Mouse (Mus musculus) forebrain, postnatal 0 days (tissue): ENCODE results near the gene Gm19402. TPM values are rescaled to one million over a fixed set of nuclear protein-coding genes. Genes with fewer than 3 reads are reported as not detected.
"Not testable (repeated sequence)": the region's sequence is repeated elsewhere in the genome, so short reads cannot be mapped to it uniquely, and the experiment has no call there.

Source experiments
- ATAC-seq: fragments of 200-750 bp; cut with Nextera tagmentation; 2 replicates; pipeline ENCODE4 v1.8.0; 2017; ENCODE audit warnings: mild to moderate bottlenecking, moderate library complexity
- DNase-seq: peaks from one replicate; pipeline ENCODE4 v3.0.0-alpha.2; 2015
- H3K27ac ChIP-seq: fragments of 300-500 bp; sonication (generic); 2 replicates; pipeline ENCODE4 v1.5.1; 2014; ENCODE audit warnings: low read depth, mild to moderate bottlenecking, antibody characterized with exemption, low read length, moderate library complexity, mixed read lengths
- H3K27me3 ChIP-seq: fragments of 300-500 bp; sonication (generic); 2 replicates; pipeline ENCODE4 v1.6.1; 2014; ENCODE audit warnings: mild to moderate bottlenecking, low read length, mixed read lengths; ENCODE audit not compliant: insufficient read depth
- H3K36me3 ChIP-seq: fragments of 300-500 bp; sonication (generic); 2 replicates; pipeline ENCODE4 v1.6.1; 2014; ENCODE audit warnings: mild to moderate bottlenecking, moderate library complexity; ENCODE audit not compliant: insufficient read depth
- H3K4me1 ChIP-seq: fragments of 300-500 bp; sonication (generic); 2 replicates; pipeline ENCODE4 v1.6.1; 2014; ENCODE audit warnings: antibody characterized with exemption; ENCODE audit not compliant: insufficient read depth
- H3K4me2 ChIP-seq: fragments of 300-500 bp; sonication (generic); 2 replicates; pipeline ENCODE4 v1.6.1; 2014; ENCODE audit warnings: low read depth, mild to moderate bottlenecking, moderate library complexity
- H3K4me3 ChIP-seq: fragments of 300-500 bp; sonication (generic); 2 replicates; pipeline ENCODE4 v1.5.1; 2014; ENCODE audit warnings: low read depth, low read length, mixed read lengths
- H3K9ac ChIP-seq: fragments of 300-500 bp; sonication (generic); 2 replicates; pipeline ENCODE4 v1.6.1; 2014; ENCODE audit warnings: mild to moderate bottlenecking
- H3K9me3 ChIP-seq: fragments of 300-500 bp; sonication (generic); 2 replicates; pipeline ENCODE4 v1.6.1; 2016; ENCODE audit warnings: low read length
- CTCF ChIP-seq: sonication (generic); IDR thresholded peaks from 2 replicates; pipeline ENCODE4 v1.5.1; 2016; ENCODE audit warnings: antibody characterized with exemption, control low read depth, low read depth
- WGBS: fragments of 180-500 bp; shearing (Covaris S2); extraction: QIAGEN DNeasy Blood & Tissue Kit; methylation state at CpG from one replicate; pipeline ENCODE4 v1.1.7; 2014; 5-methylcytosine and 5-hydroxymethylcytosine counted together
- polyA plus RNA-seq: library from polyadenylated mRNA; unstranded; fragments of >200 nt; fragmentation: Nextera tagmentation; extraction: Ambion mirVana; gene quantifications from 2 replicates; pipeline ENCODE4 v1.2.1, GENCODE M21; 2015
- total RNA-seq: library from RNA; depleted of rRNA; stranded (reverse); fragments of >200 nt; gene quantifications from 2 replicates; pipeline ENCODE4 v1.2.3, GENCODE M21; 2014; rRNA removed

The Gm19402 gene
- not detected in 2 replicates for total RNA-seq
- not detected in 2 replicates for polyA plus RNA-seq

DNA sequence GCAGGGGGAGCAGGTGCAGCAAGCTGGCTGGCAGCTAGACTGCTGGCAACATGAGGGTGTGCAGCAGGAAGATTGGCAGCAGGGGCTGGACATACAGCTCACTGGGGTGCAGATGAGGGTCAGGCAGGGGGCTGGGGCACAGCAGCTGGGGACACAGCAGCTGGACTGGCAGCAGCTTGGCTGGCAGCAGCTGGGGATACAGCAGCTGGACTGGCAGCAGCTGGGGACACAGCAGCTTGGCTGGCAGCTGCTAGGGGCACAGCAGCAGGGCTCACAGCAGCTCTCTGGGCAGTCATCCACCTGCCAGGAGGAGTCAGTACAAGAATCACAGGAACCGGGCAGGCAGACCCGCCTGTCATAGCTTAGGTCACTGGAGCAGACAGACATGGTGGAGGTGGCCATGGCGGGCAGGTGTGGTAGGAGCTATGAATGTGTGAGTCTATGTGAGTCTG, at the start of gene Gm19402:
TSS of gene Gm19402 (minus strand) at position 402 of the 452 bp plus-strand sequence.
- H3K4me2 ChIP-seq, H3K27me3 ChIP-seq, ATAC-seq, H3K9ac ChIP-seq, H3K27ac ChIP-seq, H3K4me1 ChIP-seq, H3K36me3 ChIP-seq, H3K9me3 ChIP-seq, DNase-seq, H3K4me3 ChIP-seq: not testable (repeated sequence)
- 66% methylated on average over 3 of the region's 3 CpGs for WGBS

DNA sequence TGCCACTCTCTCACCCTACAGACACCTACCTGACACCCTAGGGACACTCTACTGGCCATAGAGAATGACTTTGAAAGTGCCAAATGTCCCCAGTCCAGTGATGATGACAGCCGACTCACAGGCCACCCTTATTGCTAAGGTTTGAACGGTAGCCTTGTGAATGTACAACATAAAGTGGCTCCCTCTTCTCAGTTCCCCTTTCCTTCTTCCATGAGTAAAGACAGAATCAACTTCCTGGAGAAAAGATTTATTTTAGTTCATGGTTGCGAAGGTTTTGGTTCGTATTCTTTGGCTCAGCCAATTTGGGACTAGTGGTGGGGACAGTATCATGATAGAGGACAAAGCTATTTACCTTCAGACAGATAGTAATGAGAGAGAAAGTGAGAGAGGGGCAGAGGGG, 48.4 kb upstream of the Gm19402 start:
- no peaks in the 10 kb centered on the region for H3K36me3 ChIP-seq
- H3K27ac ChIP-seq: no peak overlapping the region
- no peak overlapping the region for H3K4me2 ChIP-seq
- no peaks in the 10 kb centered on the region for H3K27me3 ChIP-seq
- 89% methylated on average over 4 of the region's 4 CpGs for WGBS
- ATAC-seq: no peak
- peaks cover 4% of the 10 kb centered on the region; the same call in 1 of the 2 replicates for H3K9me3 ChIP-seq
- H3K4me3 ChIP-seq: no peak overlapping the region
- H3K4me1 ChIP-seq: no peaks in the 10 kb centered on the region
- no peak overlapping the region for H3K9ac ChIP-seq
- DNase-seq: no peak
- TF ChIP-seq CTCF: no peak

DNA sequence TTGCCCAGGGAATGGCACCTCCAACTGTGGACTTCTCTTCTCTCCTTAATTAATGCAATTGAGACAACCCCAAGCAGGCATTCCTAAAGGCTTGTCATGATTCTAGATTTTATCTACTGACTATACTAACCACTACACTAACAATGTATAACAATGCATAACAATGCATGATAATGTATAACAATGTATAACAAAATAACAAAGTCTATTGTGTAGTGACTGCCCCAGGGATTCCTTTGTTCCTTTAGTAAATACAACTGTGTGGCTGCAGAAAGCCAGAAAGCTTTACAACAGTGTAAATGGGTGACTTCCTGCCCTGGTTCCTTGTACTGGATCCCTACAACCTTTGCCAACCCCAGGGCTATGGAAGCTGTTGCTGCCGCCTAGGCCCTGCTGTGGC, 45.4 kb upstream of the Gm19402 start:
- Histone ChIP-seq H3K9me3 (peaks cover 4% of the 10 kb centered on the region; the same call in 1 of the 2 replicates), H3K4me3 (no peak overlapping the region), H3K9ac (no peak overlapping the region), H3K4me2 (no peak overlapping the region), H3K27ac (no peak overlapping the region), H3K27me3 (no peaks in the 10 kb centered on the region), H3K36me3 (no peaks in the 10 kb centered on the region), H3K4me1 (no peaks in the 10 kb centered on the region)
- 97% methylated on average over 1 of the region's 1 CpGs for WGBS
- DNase-seq (no peak), ATAC-seq (no peak)
- no peak for TF ChIP-seq CTCF

DNA sequence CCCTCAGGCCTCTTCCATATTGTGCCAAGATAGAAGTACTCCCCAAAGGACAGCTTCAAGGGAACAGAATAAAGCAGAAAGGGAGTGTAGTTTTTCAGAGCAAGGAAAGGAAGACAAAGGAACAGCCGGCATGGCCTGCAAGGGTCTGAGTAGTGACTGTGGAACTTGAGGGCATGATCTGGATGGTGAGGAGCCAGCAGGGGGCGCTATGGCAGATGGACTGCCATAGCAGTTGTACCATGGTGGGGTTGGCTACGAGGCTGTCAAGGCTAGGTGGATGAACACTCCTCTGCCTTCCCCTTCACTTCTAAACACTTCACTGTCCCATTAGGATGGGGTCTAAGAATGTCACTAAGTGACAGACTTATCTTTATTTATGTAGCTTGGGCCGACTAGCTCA, 38.7 kb upstream of the Gm19402 start:
- no peak for ATAC-seq
- WGBS: 46% methylated on average over 4 of the region's 4 CpGs
- Histone ChIP-seq H3K36me3 (no peaks in the 10 kb centered on the region), H3K4me2 (no peak overlapping the region), H3K4me3 (no peak overlapping the region), H3K9me3 (no peaks in the 10 kb centered on the region), H3K27me3 (no peaks in the 10 kb centered on the region), H3K9ac (no peak overlapping the region), H3K4me1 (no peaks in the 10 kb centered on the region), H3K27ac (no peak overlapping the region)
- no peak for DNase-seq
- TF ChIP-seq CTCF: no peak; the same call in 1 of the 2 replicates

DNA sequence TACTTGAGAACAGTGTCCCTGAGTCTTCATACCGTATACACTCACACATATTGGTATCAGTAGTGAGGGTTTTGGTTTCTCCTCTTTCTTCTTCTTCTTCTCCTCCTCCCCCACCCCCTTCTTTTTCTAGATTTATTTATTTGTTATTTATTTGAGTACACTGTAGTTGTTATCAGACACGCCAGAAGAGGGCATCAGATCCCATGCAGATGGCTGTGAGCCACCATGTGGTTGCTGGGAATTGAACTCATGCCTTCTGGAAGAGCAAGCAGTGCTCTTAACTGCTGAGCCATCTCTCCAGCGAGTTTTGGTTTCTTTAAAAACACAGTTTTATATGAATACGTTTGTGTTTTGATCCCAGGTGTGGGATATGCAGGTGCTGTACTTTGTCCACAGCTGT, 37.7 kb upstream of the Gm19402 start:
- no peak overlapping the region for H3K4me2 ChIP-seq
- H3K4me1 ChIP-seq: no peaks in the 10 kb centered on the region
- H3K27me3 ChIP-seq: no peaks in the 10 kb centered on the region
- WGBS: 61% methylated on average over 4 of the region's 4 CpGs
- H3K9ac ChIP-seq: no peak overlapping the region
- ATAC-seq (no peak), DNase-seq (no peak)
- H3K27ac ChIP-seq: no peak overlapping the region
- H3K4me3 ChIP-seq: no peak overlapping the region
- H3K36me3 ChIP-seq: no peaks in the 10 kb centered on the region
- no peaks in the 10 kb centered on the region for H3K9me3 ChIP-seq
- TF ChIP-seq CTCF: no peak

DNA sequence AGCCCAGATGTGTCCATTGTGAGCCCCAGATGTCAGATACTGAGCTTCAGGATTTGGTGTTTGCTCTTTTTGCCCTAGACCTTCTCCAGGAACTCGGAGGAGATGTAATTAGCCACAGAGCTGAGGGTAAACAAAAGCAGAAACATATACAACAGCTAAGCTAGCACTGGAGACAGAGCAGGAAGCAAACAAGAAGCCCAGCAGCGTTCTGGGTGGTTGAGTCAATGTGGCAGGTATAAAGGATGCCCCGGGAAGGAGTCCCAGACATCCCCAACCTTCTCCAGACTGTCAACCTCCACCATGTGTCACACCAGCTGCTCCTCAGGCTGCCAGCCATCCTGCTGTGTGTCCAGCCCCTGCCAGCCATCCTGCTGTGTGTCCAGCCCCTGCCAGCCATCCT, 35.6 kb upstream of the Gm19402 start, which contains the start of gene Gm10100:
TSS of gene Gm10100 (plus strand) at position 301 of the 400 bp plus-strand sequence.
- Histone ChIP-seq H3K36me3 (no peaks in the 10 kb centered on the region), H3K9me3 (no peaks in the 10 kb centered on the region), H3K4me1 (no peaks in the 10 kb centered on the region), H3K9ac (no peak within 1 kb of the TSS), H3K4me2 (no peak within 1 kb of the TSS), H3K27me3 (no peaks in the 10 kb centered on the region), H3K27ac (no peak within 1 kb of the TSS), H3K4me3 (no peak within 1 kb of the TSS)
- DNase-seq (no peak), ATAC-seq (no peak)
- 21% methylated on average over 3 of the region's 3 CpGs for WGBS
- no peak for TF ChIP-seq CTCF

DNA sequence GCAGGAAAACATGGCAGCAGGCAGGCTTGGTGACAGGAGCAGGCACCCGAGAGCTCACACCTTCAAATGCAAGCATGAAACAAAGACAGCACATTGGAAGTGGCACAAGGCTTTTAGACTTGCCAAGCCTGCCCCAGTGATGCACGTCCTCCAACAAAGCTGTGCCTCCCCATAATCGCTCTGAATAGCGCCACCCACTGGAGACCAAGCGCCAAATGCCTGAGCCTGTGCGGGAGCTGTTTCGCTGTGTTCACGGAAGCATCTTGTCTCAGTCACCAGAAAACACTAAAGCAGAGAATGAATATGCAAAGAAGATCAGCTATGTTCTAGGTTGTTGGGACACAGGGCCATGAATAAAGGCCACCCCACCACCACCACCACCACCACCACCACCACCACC, 34.3 kb upstream of the Gm19402 start:
- no peaks in the 10 kb centered on the region for H3K27me3 ChIP-seq

DNA sequence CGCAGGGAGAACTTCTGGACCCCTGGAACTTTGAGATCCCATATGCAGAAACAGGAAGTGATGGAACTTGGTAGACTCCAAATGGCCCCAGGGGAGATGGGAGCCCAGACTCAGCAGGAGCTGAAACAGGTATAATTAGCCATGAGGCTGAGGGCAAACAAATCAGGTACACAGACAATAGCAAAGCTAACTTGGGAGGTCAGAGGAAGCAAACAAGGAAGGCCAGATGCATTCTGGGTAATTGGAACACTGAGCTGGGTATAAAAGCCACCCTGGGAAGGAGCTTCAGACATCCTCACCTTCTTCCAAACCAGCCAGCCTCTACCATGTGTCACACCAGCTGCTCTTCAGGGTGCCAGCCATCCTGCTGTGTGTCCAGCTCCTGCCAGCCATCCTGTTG, 29.7 kb upstream of the Gm19402 start, which contains the start of gene Krtap12-1:
TSS of gene Krtap12-1 (plus strand) at position 301 of the 400 bp plus-strand sequence.
- not testable (repeated sequence) for H3K9me3 ChIP-seq, H3K9ac ChIP-seq, H3K4me1 ChIP-seq, H3K36me3 ChIP-seq, H3K4me3 ChIP-seq, ATAC-seq, DNase-seq, H3K27ac ChIP-seq, H3K4me2 ChIP-seq, H3K27me3 ChIP-seq
- WGBS: 73% methylated on average over 1 of the region's 1 CpGs

More for the DNA sequence above, 34.3 kb upstream of the Gm19402 start:
- WGBS: 72% methylated on average over 8 of the region's 8 CpGs
- no peak overlapping the region for H3K9ac ChIP-seq
- no peak for TF ChIP-seq CTCF
- DNase-seq: no peak
- no peaks in the 10 kb centered on the region for H3K9me3 ChIP-seq
- ATAC-seq: no peak
- H3K4me3 ChIP-seq: no peak overlapping the region
- H3K36me3 ChIP-seq: no peaks in the 10 kb centered on the region
- H3K4me1 ChIP-seq: no peaks in the 10 kb centered on the region
- no peak overlapping the region for H3K4me2 ChIP-seq
- no peak overlapping the region for H3K27ac ChIP-seq
